Mouse (Mus musculus) urinary bladder, postnatal 10 days (tissue): ENCODE data around the gene Wnt8b.
"Not testable (repeated sequence)": the region's sequence is repeated elsewhere in the genome, so short reads cannot be mapped to it uniquely, and the experiment has no call there.

Experiments used
- DNase-seq: peaks from one replicate; pipeline ENCODE4 v3.0.0; 2022; ENCODE audit warnings: low spot score

Gene Wnt8b

DNA sequence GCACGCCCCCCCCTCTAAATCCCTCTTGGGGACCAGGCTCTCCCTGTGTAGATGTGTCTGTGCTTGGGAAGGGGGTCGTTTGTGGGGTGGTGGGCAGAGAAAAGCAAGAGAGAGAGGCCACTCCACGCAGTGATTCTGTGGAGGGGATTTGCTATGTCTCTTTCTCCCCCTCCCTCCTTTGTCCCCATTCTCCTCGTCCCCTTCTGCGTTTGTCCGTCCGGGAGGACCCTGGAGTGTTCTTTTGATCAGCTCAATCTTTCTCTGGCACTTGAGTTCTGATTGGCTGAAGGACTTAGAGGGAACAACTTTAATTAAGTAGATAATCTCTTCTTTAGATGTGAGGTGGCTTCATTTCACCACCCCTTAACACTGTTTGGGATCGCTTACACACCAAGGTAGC, at the start of gene Wnt8b:
TSS of gene Wnt8b (plus strand) at position 345 of the 400 bp plus-strand sequence.
- DNase-seq: no peak

DNA sequence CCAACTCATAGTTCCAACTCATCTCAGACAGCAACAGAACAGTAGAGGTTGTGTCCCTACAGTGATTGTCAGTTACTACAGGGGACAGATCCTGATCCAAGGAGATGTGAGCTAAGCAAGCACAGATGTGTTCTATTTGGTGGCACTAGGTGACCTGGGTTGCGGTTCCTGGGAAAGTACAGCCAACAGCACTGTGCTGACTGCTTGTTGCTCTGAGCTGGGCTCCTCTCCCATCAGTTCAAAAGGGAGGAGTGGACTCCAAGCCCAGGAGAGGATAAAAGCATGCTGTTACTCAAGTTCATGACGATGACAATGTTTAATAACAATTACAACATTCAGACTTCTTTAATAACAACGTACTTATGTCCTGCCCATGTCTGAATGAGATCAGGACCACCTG, 47.5 kb upstream of the Wnt8b start:
- DNase-seq: no peak

DNA sequence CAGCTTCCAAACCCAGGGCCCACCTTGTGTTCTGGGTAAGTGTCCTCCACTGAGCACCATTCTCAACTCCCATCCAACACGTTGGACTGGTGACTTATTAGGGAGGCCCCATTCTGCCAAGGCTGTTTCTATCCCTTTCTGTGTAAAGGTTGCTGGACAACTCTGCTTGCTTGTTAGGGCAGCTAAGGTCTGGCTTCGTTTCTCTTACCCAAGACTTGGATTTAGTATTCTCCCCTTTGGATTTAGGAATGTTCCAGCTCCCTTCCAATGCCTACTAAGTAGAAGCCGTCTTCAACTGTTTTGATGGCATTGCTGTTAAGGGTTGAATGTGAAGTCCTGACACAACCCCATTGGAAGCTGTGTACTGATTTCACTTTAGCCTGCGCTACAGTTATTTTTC, 45.3 kb upstream of the Wnt8b start:
- no peak for DNase-seq

DNA sequence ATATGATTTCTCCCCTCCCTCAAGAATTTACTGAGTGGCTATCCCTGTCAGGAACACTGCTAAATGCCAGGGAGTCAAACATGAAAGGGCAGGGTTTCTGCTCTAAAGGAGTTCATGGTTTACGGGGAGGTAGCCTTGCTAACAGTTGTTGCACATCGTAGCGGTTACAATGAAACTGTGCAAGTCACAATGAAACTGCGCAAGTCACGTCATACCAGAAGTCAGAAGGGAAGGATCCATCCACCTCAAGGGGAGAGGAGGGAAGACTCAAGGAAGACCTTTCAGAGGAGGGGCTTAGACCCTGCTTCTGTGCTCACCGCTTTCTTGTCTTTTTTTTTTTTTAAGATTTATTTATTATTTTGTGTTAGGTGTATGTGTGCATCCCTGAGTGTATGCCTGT, 38.4 kb upstream of the Wnt8b start:
- no peak for DNase-seq

DNA sequence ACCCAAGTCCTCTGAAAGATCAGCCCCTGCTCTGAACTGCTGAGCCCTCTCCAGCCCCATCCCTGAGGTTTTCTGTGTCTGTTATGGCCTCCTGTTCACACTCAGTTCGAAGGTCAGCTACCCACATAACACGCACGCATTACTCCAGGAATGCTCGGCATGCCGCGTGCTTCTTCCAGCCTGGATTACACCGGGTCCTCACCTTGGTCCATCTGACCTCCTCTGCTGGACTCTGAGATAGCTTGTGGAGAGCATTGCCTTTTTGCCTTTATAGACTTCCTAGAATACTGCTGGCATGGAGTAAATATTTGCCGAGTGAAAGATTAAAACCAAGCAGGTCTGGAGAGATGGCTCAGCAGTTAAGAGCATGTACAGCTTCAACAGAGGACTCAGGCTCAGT, 37.9 kb upstream of the Wnt8b start:
- DNase-seq: no peak

DNA sequence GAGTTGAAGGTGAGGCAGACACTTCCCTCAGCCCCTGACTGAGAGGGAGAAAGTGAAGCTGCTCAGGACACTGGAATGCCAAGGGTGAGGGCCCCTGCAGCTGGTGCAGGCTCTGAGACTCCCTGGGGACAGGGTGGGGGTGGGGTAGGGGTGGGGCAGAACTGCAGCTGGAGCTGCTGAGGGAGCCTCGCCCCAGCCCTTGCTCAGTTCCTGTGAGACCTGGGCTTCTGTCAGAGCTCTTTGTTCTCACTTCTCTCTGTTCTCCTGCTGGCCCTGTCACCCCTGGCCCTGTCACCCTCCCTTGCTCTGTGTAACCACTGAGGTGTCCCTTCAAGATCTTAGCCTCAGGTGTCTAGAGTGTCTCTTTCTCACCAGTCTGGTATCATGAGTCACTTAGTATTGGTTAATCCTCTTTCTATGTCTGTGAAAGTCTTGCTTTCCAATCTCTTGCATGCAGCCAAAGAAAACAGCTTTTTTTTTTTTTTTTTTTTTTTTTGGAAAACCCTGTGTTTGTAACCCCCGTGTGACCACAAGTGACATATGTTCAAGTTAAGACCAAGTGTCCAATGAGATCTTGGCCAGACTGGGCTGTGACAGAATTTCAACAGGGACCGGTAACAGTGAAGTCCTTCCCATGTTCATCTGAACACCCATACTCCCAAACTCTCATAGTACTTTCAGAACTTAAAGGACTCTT, 35.8 kb upstream of the Wnt8b start:
- no peak for DNase-seq

DNA sequence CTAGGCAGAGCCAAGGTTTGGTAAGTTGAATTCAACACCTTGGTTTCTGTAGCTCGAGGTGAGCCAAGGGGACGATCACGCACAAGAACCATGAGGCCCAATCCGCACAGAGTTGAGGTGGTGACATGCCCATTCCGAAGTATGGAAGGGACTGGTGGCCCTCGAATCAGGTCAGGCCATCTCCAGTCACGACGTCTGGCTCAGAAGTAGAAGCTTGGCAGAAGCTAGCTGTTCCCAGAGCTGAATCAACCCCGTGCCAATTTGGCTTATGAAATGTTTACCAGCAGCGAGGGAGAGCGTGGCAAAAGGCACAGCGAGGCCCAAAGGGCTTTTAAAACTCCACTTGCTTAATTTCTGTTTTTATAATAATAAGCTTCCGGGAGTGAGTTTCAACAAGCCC, 34.6 kb upstream of the Wnt8b start:
- no peak for DNase-seq

DNA sequence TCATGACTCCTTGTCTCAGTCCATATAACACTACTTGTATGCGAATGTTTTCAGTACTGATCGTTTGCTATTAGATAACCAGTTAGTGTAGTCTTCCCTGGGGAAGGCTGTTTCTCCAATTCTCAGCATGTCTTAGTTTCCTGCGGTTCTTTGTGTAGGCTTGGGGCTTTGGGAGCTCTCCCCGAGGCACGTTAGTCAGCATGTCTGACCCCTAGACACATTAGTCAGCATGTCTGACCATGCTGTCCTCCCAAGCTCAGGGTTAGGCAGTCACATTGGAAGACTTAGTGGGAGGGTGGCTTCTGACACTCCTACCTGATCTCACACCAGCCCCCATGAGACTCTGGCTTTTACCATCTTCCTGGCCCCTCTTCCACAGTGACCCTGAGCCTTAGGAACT, 32.8 kb upstream of the Wnt8b start:
- DNase-seq: no peak

DNA sequence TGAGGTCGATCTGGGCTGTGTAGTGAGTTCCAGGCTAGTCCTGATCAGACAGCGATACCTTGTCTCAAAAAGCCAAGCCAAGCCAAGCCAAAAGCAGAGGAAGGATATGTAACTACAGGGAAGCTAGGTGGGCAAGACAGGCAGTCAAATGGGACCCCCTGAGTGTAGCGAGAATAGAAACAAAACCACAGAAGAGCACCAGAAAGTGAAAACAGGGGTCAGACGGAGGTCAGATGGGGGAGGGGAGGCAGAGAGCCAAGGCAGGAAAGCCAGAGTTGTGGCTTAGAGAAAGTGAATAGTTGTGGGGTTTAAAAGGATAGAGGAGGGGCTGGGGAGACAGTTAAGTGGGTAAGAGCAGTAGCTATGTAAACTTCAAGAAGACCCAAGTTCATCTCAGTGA, 31.8 kb upstream of the Wnt8b start:
- no peak for DNase-seq

DNA sequence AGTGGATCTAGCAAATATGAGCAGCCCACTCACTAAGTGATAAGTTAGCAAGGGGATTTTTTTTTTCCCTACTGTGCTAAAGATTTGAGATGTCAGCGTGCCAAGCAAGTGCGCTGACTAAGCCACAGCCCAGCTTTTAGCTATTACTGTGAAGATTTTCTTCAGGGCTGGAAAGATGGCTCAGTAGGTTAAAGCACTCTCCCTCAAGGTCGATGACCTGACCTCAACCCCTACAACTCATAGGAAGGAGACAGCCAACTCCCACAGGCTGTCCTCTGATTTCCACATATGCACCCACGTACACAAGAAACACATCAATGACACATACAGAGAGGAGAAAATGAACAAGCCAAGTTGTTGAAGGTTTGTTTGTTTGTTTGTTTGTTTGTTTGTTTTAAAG, 31.1 kb upstream of the Wnt8b start:
- DNase-seq: no peak

DNA sequence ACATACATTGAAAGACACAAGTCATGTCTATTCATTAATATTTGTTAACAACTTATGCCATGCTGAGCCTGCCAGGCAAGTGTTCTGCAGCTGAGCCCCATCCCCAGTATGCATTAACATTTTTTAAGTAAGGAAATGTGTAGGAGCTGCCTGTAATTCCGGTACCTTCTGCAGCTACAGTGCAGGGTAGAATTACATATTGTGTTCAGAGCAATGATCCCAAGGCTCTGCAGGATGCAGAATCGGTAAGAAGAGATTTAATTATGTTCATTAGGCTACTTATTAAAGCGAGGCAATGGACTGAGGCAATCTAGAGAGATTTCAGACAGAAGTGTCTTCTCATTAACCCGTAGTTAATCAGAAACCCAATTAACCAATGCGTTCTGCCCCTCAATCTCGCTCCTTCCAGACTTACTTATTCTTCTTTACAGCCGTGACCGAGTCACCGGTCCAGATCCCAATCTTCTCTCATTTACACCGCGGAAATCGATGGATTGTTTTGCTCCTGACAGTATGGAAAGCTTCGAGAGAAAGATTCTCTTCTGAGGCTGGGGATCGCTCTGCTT, 27.2 kb upstream of the Wnt8b start:
- DNase-seq: not testable (repeated sequence)

DNA sequence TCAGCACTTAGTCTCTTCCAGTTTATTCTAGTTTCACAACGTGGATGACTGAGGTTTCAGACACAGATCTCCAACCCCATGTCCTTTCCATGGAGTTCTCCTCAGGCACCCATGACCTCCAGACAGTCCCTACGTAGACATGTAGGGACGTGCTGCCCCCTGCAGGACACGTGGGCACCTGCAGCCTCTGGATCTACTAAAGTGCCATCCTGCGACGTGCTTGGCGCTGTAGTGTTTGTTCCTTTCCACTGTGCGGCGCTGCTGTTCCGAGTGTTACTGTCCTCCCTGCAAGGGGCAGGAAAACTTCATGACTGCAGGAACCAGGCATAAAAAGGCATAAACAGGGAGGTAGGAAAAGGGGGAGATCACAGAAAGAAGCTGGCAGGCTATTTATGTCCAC, 19.1 kb upstream of the Wnt8b start:
- DNase-seq: peak; percentile 36

DNA sequence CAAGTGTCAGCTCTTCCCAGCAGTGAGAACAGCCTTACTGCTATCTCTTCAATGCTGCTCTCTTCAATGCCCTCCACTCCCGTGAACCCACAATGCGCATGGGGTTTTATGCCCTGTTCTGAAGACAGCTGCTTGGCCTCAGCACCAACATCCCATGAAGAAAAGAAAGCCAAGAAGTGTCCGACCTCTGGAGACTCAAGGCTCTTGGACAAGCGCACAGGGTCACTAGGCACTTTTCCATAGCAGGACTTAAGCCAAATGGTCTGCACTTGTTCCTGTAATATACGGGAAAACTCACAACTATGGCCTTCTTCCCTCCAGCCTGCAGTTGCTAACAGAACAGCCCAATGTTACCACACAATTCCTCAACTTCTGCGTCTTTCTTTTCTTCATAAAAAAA, 18.0 kb upstream of the Wnt8b start:
- DNase-seq: no peak

DNA sequence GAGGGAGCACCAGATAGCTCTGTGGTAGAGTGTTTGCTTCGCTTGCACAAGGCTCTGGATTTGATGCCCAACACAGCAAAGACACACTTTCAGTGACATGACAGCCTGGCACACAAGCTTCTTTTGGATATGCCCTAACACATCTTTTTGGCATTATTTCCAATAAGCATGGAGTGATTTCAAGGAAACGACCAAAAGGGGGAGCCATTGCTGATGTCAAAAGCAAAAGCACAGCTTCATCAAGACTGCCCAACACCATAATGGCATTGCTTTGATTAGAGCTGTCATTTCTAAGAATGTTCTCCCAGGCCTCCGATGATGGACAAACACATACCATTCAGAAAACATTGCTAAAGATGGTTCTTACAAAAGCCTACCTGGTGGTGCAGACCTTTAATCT, 16.7 kb upstream of the Wnt8b start:
- no peak for DNase-seq

DNA sequence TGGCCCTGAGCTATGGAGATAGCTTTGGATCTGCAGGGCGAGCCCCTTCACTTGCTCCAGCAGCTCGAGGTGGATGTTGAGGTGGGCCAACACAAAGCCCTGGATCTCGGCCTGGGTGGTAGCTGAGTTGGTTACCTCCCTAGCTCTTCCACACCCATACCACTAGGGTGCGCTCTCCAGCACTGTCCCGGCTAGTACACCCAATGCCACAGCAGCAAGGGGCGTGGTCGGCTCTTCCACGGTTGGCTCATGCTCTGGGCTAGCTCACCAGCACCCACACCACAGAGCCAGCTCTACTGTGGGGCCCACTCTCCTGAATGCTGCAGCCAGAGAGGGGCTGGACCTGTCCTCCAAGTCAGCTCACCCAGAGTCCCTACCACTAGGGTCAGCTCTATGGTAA, 6.0 kb upstream of the Wnt8b start:
- DNase-seq: no peak

DNA sequence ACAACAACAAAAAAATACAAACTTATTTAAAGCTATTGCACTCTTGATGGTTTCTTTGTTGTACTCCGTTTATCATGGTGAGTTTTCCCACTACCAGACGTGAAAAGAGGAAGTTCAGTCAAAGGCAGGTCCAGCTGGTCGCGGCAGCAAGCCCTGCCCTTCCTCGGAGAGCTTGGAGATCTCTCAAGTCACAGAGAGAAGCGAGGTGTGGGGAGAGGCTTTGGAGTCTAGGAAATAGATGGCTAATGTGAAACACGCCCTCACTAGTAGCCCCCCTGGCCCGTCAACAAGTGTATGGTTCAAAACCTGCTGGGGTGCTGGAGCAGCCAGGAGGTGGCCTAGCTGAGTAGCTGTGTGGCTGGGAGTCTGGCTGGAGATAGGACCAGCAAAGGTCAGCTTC, 3.2 kb downstream of the Wnt8b start:
- no peak for DNase-seq

DNA sequence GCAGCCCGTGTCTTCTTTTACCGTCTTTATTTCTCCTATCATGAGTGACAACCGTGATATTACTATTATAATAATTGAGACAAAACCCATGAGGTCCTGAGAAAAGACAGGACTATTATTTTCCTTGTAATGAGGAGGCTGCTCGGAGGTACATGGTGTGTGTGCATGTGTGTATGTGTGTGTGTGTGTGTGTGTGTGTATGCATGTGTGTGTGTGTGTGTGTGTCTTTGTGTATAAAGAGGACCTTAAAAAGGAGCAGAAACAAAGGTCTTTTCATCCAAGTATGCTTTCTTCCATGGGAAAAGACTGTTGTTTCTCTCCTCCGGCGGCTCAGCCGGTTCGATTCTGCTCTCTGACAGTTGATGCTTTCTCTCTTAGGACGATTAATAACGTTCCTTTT, 3.7 kb downstream of the Wnt8b start:
- DNase-seq: no peak

DNA sequence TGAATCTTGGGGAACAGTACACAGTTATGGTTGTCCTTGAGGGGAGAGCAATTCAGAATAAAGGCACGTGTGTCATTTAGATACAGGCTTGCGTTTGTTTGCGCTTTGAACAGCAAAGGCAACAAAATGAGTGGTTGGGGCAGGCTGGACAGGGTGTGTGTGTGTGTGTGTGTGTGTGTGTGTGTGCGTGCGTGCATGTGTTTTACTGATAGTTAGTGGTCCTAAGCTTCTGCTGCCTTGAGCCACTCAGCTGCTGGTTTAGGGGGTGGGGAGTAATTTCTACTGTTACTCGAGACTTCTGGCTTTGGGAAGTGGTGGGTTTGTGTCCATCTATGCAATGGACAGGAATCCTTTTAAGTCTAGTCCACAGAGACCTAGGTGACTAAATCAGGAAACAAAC, 5.7 kb downstream of the Wnt8b start:
- DNase-seq: no peak

DNA sequence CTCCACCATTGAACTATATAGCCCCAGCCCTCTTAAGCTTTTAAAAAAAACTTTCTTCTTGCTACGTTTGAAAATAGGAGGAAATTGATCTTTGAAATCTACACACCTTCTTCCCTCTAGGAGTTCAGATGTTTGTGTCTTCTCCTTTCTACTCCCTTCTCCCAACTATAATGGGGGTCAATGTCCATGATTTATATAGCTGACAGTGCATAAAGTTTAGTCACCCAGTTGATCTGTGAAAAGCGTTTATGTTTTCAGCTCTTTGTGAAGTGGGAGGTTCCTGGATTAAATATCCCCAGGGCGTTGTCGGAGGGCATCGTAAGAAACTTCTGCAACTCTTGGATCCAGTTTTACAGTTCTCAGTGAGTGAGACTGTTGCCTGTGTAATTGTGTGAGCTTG, 7.0 kb downstream of the Wnt8b start:
- no peak for DNase-seq

DNA sequence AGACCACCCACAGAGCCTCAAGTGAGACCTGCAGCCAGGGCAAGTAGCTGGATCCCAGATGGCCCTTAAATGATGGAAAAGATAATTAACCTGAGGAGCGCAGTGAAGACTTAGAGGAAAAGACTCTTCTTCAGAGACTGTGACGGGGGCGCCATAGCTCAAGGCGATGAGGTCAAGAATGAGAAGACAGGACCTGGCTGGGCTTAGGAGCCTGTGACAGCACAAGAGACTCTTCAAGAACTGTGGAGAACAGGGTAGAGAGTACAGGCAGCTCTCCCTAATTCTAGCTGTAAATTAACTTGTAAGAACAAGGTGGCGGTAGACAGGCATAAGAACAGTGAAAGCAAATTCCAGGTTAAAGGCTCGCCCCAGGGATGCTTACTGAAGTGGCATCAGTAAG, 8.7 kb downstream of the Wnt8b start:
- DNase-seq: no peak

DNA sequence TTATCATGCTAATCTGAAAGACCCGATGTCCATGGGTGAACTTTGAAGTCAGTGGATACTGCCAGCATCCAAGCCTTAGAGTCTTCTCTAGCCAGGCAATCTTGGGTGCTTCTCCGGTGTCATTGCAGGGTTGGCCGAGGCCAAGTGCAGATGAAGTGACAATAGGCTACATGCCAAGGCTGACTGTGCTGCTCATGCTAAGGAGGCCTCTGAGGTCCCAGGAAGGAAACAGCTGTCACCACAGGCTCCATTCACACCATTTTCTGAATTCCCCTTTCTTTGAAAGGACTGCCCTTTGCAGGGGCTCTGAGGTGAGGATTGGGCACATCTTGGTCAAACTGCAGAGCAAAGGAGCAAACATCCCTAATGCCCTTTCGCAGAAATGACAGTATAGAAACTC, 9.5 kb downstream of the Wnt8b start:
- DNase-seq: no peak

DNA sequence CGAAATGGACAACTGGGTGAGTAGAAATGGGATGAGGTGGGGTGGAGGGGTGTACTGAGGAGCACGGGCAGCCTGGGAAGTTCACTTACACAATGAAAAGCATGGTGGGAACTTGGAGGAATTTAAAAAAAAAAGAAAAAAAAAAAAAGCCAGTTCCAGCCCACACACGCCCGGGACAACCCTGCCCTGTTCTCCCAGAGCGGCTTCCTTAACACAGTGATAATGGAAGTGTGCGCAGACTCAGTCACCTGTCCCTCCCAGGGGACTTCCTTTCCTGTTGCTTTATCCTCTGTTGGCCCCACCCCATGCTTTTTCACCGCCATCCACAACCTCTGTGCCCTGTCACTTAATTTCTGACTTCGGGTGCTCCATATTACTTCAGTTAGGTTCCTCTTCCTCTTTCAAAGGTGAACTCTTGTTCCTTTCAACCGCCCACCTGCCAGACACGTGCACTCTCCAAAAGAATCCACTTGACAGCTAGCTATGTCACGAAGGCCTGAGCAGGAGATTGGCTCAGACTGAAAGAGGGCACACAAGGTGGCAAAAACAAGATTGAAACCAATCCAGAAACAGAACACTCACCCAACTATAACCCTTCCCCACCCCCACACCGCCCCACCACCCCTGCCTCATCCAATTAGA, 17.4 kb downstream of the Wnt8b start:
- no peak for DNase-seq

DNA sequence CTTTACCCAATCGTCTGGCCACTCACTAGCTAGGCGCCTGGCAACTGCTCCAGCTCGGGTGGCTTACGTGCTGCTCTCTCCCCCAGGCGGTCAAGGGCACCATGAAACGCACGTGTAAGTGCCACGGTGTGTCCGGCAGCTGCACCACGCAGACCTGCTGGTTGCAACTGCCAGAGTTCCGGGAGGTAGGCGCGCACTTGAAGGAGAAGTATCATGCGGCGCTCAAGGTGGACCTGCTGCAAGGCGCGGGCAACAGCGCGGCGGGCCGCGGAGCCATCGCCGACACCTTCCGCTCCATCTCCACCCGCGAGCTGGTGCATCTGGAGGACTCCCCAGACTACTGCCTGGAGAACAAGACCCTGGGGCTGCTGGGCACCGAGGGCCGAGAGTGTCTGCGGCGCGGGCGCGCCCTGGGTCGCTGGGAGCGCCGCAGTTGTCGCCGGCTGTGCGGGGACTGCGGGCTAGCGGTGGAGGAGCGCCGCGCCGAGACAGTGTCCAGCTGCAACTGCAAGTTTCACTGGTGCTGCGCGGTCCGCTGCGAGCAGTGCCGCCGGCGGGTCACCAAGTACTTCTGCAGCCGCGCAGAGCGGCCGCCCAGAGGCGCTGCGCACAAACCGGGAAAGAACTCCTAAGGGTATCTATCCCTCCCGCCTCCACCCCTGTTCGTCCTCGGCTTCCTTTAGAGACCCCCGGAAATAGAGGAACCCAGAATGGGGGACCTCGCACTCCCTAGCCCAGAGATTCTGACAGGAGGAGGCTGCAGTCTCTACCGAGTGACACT, 18.4 kb downstream of the Wnt8b start:
- DNase-seq: no peak
